Mouse (Mus musculus): ENCODE data around the gene Gm9602.
"Not testable (repeated sequence)": the region's sequence is repeated elsewhere in the genome, so short reads cannot be mapped to it uniquely, and the experiment has no call there.

The Gm9602 gene

GRCm38 (mm10) chr14:4776037-4776436 lies at the start of gene Gm9602:
Gm9602 (plus strand) TSS chr14:4776337.
- not testable (repeated sequence) for DNase-seq

DNA sequence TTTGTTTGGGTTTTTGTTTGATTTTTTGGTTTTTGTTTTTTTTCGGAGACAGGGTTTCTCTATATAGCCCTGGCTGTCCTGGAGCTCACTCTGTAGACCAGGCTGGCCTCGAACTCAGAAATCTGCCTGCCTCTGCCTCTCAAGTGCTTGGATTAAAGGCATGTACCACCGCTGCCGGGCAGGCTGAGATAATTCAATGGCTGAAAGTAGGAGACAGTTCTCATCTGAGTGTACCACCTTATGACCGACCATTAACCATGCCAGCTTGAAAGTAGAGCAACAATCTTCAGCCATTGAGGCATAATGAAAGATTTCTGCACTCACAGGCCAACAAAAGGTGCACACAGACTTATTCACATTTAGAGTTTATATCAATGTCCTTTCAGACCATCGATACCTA lies 30.3 kb downstream of the Gm9602 start:
- not testable (repeated sequence) for DNase-seq

- not testable (repeated sequence) for DNase-seq
Measured at GRCm38 (mm10) chr14:4821950-4822349, 45.8 kb downstream of the Gm9602 start.
